Mouse (Mus musculus) forebrain, postnatal 0 days (tissue): ENCODE data around the gene Ccnt1. TPM values are rescaled to one million over a fixed set of nuclear protein-coding genes. Genes with fewer than 3 reads are reported as not detected.
A peak's percentile ranks its signal among the peaks of the same experiment; 100 is the strongest.

ENCODE experiments used
- ATAC-seq: fragments of 200-750 bp; cut with Nextera tagmentation; 2 replicates; pipeline ENCODE4 v1.8.0; 2017; ENCODE audit warnings: mild to moderate bottlenecking, moderate library complexity
- DNase-seq: peaks from one replicate; pipeline ENCODE4 v3.0.0-alpha.2; 2015
- H3K27ac ChIP-seq: fragments of 300-500 bp; sonication (generic); 2 replicates; pipeline ENCODE4 v1.5.1; 2014; ENCODE audit warnings: low read depth, mild to moderate bottlenecking, antibody characterized with exemption, low read length, moderate library complexity, mixed read lengths
- H3K27me3 ChIP-seq: fragments of 300-500 bp; sonication (generic); 2 replicates; pipeline ENCODE4 v1.6.1; 2014; ENCODE audit warnings: mild to moderate bottlenecking, low read length, mixed read lengths; ENCODE audit not compliant: insufficient read depth
- H3K36me3 ChIP-seq: fragments of 300-500 bp; sonication (generic); 2 replicates; pipeline ENCODE4 v1.6.1; 2014; ENCODE audit warnings: mild to moderate bottlenecking, moderate library complexity; ENCODE audit not compliant: insufficient read depth
- H3K4me1 ChIP-seq: fragments of 300-500 bp; sonication (generic); 2 replicates; pipeline ENCODE4 v1.6.1; 2014; ENCODE audit warnings: antibody characterized with exemption; ENCODE audit not compliant: insufficient read depth
- H3K4me2 ChIP-seq: fragments of 300-500 bp; sonication (generic); 2 replicates; pipeline ENCODE4 v1.6.1; 2014; ENCODE audit warnings: low read depth, mild to moderate bottlenecking, moderate library complexity
- H3K4me3 ChIP-seq: fragments of 300-500 bp; sonication (generic); 2 replicates; pipeline ENCODE4 v1.5.1; 2014; ENCODE audit warnings: low read depth, low read length, mixed read lengths
- H3K9ac ChIP-seq: fragments of 300-500 bp; sonication (generic); 2 replicates; pipeline ENCODE4 v1.6.1; 2014; ENCODE audit warnings: mild to moderate bottlenecking
- H3K9me3 ChIP-seq: fragments of 300-500 bp; sonication (generic); 2 replicates; pipeline ENCODE4 v1.6.1; 2016; ENCODE audit warnings: low read length
- CTCF ChIP-seq: sonication (generic); IDR thresholded peaks from 2 replicates; pipeline ENCODE4 v1.5.1; 2016; ENCODE audit warnings: antibody characterized with exemption, control low read depth, low read depth
- WGBS: fragments of 180-500 bp; shearing (Covaris S2); extraction: QIAGEN DNeasy Blood & Tissue Kit; methylation state at CpG from one replicate; pipeline ENCODE4 v1.1.7; 2014; 5-methylcytosine and 5-hydroxymethylcytosine counted together
- polyA plus RNA-seq: library from polyadenylated mRNA; unstranded; fragments of >200 nt; fragmentation: Nextera tagmentation; extraction: Ambion mirVana; gene quantifications from 2 replicates; pipeline ENCODE4 v1.2.1, GENCODE M21; 2015
- total RNA-seq: library from RNA; depleted of rRNA; stranded (reverse); fragments of >200 nt; gene quantifications from 2 replicates; pipeline ENCODE4 v1.2.3, GENCODE M21; 2014

Gene Ccnt1
- total and polyA plus RNA-seq, 2 experiments from 2014 or later = 47.0 to 52.0 TPM

- Histone ChIP-seq H3K4me3 (peak overlapping the region; percentile 88), H3K9me3 (no peaks in the 10 kb centered on the region), H3K4me2 (peak overlapping the region; percentile 88), H3K4me1 (peaks cover 12% of the 10 kb centered on the region), H3K27me3 (no peaks in the 10 kb centered on the region), H3K36me3 (no peaks in the 10 kb centered on the region), H3K9ac (peak overlapping the region; percentile 87), H3K27ac (peak overlapping the region; percentile 72)
- DNase-seq (peak; percentile 22), ATAC-seq (no peak)
- 4% methylated on average over 12 of the region's 12 CpGs for WGBS
- no peak for TF ChIP-seq CTCF
Measured at GRCm38 (mm10) chr15:98610131-98610633, 39.5 kb upstream of the Ccnt1 start.

- Histone ChIP-seq H3K4me2 (peak within 1 kb of the TSS; percentile 88), H3K4me1 (peaks cover 12% of the 10 kb centered on the region), H3K36me3 (no peaks in the 10 kb centered on the region), H3K4me3 (peak within 1 kb of the TSS; percentile 88), H3K9ac (peak within 1 kb of the TSS; percentile 87), H3K9me3 (no peaks in the 10 kb centered on the region), H3K27me3 (no peaks in the 10 kb centered on the region), H3K27ac (peak within 1 kb of the TSS; percentile 72)
- TF ChIP-seq CTCF = no peak
- peak; percentile 88 for ATAC-seq
- peak; percentile 82 for DNase-seq
- 3% methylated on average over 68 of the region's 75 CpGs for WGBS
Measured at GRCm38 (mm10) chr15:98609331-98610130, 38.8 kb upstream of the Ccnt1 start, which contains the start of gene Adcy6. Adcy6 (minus strand) TSS chr15:98610076.

- Histone ChIP-seq H3K4me3 (peak overlapping the region; percentile 88), H3K9ac (peak overlapping the region; percentile 87), H3K36me3 (peaks cover 6% of the 10 kb centered on the region), H3K27ac (peak overlapping the region; percentile 72), H3K9me3 (no peaks in the 10 kb centered on the region), H3K4me1 (peaks cover 12% of the 10 kb centered on the region), H3K4me2 (peak overlapping the region; percentile 88), H3K27me3 (no peaks in the 10 kb centered on the region)
- TF ChIP-seq CTCF = no peak
- ATAC-seq = peak; percentile 40
- DNase-seq = peak; percentile 11
- 9% methylated on average over 13 of the region's 26 CpGs for WGBS
Measured at GRCm38 (mm10) chr15:98608784-98609250, 38.1 kb upstream of the Ccnt1 start.

DNA sequence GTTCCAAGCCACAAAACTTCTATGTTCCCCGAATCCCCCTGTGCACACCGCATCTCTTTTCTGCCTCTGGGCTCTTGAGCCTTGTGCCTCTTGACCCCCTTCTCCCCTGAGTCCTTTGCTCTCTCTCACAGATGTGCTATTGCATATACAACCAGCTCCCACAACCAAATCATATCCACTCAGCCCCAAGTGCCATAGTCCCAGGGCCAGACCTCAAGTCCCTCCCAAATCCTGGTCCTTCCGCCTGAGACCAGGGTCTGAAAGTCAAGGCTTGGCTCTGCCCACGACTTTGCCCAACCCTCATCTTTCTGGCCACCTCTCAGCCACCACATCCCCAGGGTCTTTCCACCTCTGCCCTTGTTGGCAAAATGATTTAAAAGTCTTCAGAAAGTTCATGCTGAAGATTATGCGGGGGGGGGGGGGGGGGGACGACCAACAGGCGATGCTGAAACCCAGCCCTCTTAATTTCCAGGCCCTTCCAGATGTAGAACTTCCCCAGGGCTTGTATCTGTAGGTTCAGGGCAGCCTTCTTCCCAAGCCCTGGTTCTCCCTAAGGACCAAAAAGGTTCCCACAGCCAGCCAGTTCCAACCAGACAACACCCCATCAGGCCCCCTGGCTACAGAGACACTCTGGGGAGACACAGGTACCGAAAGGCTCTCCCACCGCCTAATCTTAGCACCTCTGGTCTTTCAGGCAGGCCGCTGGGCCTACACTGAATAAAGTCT is 37.5 kb upstream of the Ccnt1 start:
- H3K9ac ChIP-seq = peak overlapping the region; percentile 87
- H3K27me3 ChIP-seq = no peaks in the 10 kb centered on the region
- no peak for DNase-seq
- H3K4me1 ChIP-seq = peaks cover 12% of the 10 kb centered on the region
- no peaks in the 10 kb centered on the region for H3K9me3 ChIP-seq
- 15% methylated on average over 7 of the region's 10 CpGs for WGBS
- no peak for TF ChIP-seq CTCF
- peak overlapping the region; percentile 88 for H3K4me2 ChIP-seq
- peaks cover 12% of the 10 kb centered on the region for H3K36me3 ChIP-seq
- peak overlapping the region; percentile 88 for H3K4me3 ChIP-seq
- ATAC-seq = no peak
- no peak overlapping the region; the same call in none of the 2 replicates for H3K27ac ChIP-seq

DNA sequence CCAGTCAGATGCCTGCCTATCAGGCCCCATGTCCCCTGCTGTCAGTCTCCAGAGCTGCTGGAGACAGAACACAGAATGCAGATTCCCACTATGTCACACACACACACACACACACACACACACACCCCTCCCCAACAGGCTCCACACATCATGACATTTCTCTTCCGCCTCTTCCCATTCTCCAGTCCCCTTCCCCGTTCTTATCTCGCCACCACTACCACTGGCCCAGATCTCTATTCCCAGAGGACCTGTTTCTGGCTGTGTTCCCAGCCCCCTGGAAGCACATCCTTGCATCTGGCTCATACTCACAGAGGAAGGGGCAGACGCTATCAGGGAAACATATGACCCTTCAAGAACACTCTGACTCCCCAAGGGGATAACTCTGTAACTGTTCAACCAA is 36.8 kb upstream of the Ccnt1 start:
- ATAC-seq (no peak), DNase-seq (no peak)
- Histone ChIP-seq H3K9ac (0 out of 2 replicates have a peak overlapping the region, but pooled peaks have one; percentile 87), H3K36me3 (peaks cover 15% of the 10 kb centered on the region), H3K4me2 (peak overlapping the region; percentile 88), H3K9me3 (no peaks in the 10 kb centered on the region), H3K27ac (no peak overlapping the region), H3K27me3 (no peaks in the 10 kb centered on the region), H3K4me1 (peaks cover 12% of the 10 kb centered on the region), H3K4me3 (no peak overlapping the region)
- TF ChIP-seq CTCF = no peak
- whole genome bisulfite sequencing = 21% methylated on average over 4 of the region's 4 CpGs

DNA sequence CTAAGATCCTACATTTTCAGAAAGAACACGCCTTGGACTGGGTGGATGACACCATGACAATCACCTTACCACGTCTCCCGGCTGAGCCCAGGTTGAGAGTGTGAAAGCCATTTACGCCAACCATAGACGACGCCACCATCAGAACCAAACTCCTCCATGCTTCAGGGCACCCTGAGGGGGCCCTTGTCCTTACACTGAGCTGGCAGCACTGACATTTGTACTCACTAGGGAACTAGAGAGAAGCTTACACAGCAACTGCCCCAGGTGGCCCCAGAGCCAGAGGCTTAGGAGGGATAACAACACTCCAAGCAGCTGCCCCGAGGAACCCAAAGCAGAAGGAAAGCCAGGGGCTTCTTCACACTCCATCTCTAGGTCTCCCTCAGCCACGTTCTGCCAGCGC is 36.0 kb upstream of the Ccnt1 start:
- 74% methylated on average over 9 of the region's 9 CpGs for WGBS
- H3K9me3 ChIP-seq = no peaks in the 10 kb centered on the region
- ATAC-seq (no peak), DNase-seq (no peak)
- H3K4me3 ChIP-seq = no peak overlapping the region
- H3K4me1 ChIP-seq = peaks cover 12% of the 10 kb centered on the region
- no peaks in the 10 kb centered on the region for H3K27me3 ChIP-seq
- H3K4me2 ChIP-seq = no peak overlapping the region
- no peak overlapping the region for H3K9ac ChIP-seq
- no peak for TF ChIP-seq CTCF
- peaks cover 21% of the 10 kb centered on the region for H3K36me3 ChIP-seq
- no peak overlapping the region for H3K27ac ChIP-seq

DNA sequence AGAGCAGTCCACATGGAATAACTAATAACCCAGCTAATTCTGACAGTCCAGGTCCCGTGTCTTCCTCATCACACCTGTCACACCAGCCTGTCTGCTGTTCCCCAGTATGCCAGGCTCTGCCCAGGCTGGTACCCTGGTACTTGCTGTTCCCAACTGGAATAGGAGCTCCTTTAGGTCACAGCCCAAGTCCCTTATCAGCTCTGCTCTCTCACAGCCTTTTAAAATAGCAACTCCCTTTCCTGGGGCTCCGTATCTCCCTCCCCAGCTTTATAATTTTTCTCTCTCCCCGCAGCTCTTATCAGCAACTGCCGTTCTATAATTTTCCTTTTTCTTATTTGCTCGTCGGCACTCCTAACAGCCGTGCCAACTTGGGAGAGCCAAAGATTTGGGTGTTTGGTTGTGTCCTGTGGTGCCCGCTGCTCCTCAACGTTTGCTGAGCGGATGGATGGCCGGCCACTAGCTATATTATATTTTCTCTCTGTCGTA is 35.4 kb upstream of the Ccnt1 start:
- no peak for ATAC-seq
- no peak for TF ChIP-seq CTCF

More for the DNA sequence above, 35.4 kb upstream of the Ccnt1 start:
- Histone ChIP-seq H3K36me3 (peaks cover 26% of the 10 kb centered on the region), H3K9ac (no peak overlapping the region), H3K4me3 (no peak overlapping the region), H3K9me3 (no peaks in the 10 kb centered on the region), H3K4me2 (no peak overlapping the region), H3K27ac (no peak overlapping the region), H3K27me3 (no peaks in the 10 kb centered on the region), H3K4me1 (peaks cover 12% of the 10 kb centered on the region)
- DNase-seq = no peak
- WGBS = 88% methylated on average over 12 of the region's 12 CpGs
